Mouse (Mus musculus) midbrain, postnatal 0 days (tissue): ENCODE data around the gene Ints6. TPM values are rescaled to one million over a fixed set of nuclear protein-coding genes. Genes with fewer than 3 reads are reported as not detected.
A peak's percentile ranks its signal among the peaks of the same experiment; 100 is the strongest.

Source experiments
- ATAC-seq: fragments of 200-750 bp; cut with Nextera tagmentation; 2 replicates; pipeline ENCODE4 v1.8.0; 2017; ENCODE audit warnings: moderate number of reproducible peaks, mild to moderate bottlenecking, moderate TSS enrichment, moderate library complexity; ENCODE audit not compliant: low FRiP score
- DNase-seq: peaks from one replicate; pipeline ENCODE4 v3.0.0-alpha.2; 2015; ENCODE audit warnings: low spot score
- H3K27ac ChIP-seq: fragments of 300-500 bp; sonication (generic); 2 replicates; pipeline ENCODE4 v1.5.1; 2014; ENCODE audit warnings: low read depth, mild to moderate bottlenecking, low read length, mixed read lengths
- H3K27me3 ChIP-seq: fragments of 300-500 bp; sonication (generic); 2 replicates; pipeline ENCODE4 v1.6.1; 2014; ENCODE audit warnings: low read length, control low read depth, mixed read lengths; ENCODE audit not compliant: insufficient read depth
- H3K36me3 ChIP-seq: fragments of 300-500 bp; sonication (generic); 2 replicates; pipeline ENCODE4 v1.6.1; 2014; ENCODE audit warnings: low read length, control low read depth, mixed read lengths; ENCODE audit not compliant: insufficient read depth
- H3K4me1 ChIP-seq: fragments of 300-500 bp; sonication (generic); 2 replicates; pipeline ENCODE4 v1.6.1; 2014; ENCODE audit warnings: mild to moderate bottlenecking, control low read depth, antibody characterized with exemption, low read length, mixed read lengths; ENCODE audit not compliant: insufficient read depth
- H3K4me2 ChIP-seq: fragments of 300-500 bp; sonication (generic); 2 replicates; pipeline ENCODE4 v1.6.1; 2014; ENCODE audit warnings: low read depth, mild to moderate bottlenecking, low read length, mixed read lengths; ENCODE audit not compliant: poor library complexity, severe bottlenecking
- H3K4me3 ChIP-seq: fragments of 300-500 bp; sonication (generic); 2 replicates; pipeline ENCODE4 v1.5.1; 2014; ENCODE audit warnings: low read depth, mild to moderate bottlenecking, low read length, moderate library complexity
- H3K9ac ChIP-seq: fragments of 300-500 bp; sonication (generic); replicated peaks from 2 replicates; pipeline ENCODE4 v1.6.1; 2014; ENCODE audit warnings: mild to moderate bottlenecking, low read length, moderate library complexity, mixed read lengths; ENCODE audit not compliant: poor library complexity, severe bottlenecking
- H3K9me3 ChIP-seq: fragments of 300-500 bp; sonication (generic); 2 replicates; pipeline ENCODE4 v1.6.1; 2016; ENCODE audit warnings: low read length, control low read depth
- CTCF ChIP-seq: IDR thresholded peaks from 2 replicates; pipeline ENCODE4 v1.5.1; 2016; ENCODE audit warnings: antibody characterized with exemption, mild to moderate bottlenecking
- WGBS: fragments of 180-500 bp; shearing (Covaris S2); extraction: QIAGEN DNeasy Blood & Tissue Kit; methylation state at CpG from one replicate; pipeline ENCODE4 v1.1.7; 2014; 5-methylcytosine and 5-hydroxymethylcytosine counted together
- polyA plus RNA-seq: library from polyadenylated mRNA; unstranded; fragments of >200 nt; fragmentation: Nextera tagmentation; extraction: Ambion mirVana; gene quantifications from 2 replicates; pipeline ENCODE4 v1.2.1, GENCODE M21; 2015
- total RNA-seq: library from RNA; depleted of rRNA; stranded (reverse); fragments of >200 nt; gene quantifications from 2 replicates; pipeline ENCODE4 v1.2.3, GENCODE M21; 2014

Ints6 gene
- total and polyA plus RNA-seq, 2 experiments from 2014 or later, result 9.5 to 44.9 TPM

- Histone ChIP-seq H3K27ac (no peak overlapping the region), H3K27me3 (no peaks in the 10 kb centered on the region), H3K4me3 (no peak overlapping the region), H3K4me1 (no peaks in the 10 kb centered on the region), H3K9ac (no peak overlapping the region), H3K4me2 (no peak overlapping the region), H3K36me3 (no peaks in the 10 kb centered on the region), H3K9me3 (no peaks in the 10 kb centered on the region)
- 83% methylated on average over 3 of the region's 3 CpGs for WGBS
- DNase-seq (no peak), ATAC-seq (no peak)
- no peak for TF ChIP-seq CTCF
These were observed 14.1 kb upstream of the Ints6 start for GRCm38 (mm10) chr14:62775034-62775433.

- TF ChIP-seq CTCF, result no peak
- 98% methylated on average over 3 of the region's 3 CpGs for WGBS
- no peaks in the 10 kb centered on the region for H3K27me3 ChIP-seq
- no peak overlapping the region for H3K27ac ChIP-seq
- H3K9me3 ChIP-seq, result no peaks in the 10 kb centered on the region
- ATAC-seq (no peak), DNase-seq (no peak)
- H3K9ac ChIP-seq, result no peak overlapping the region
- no peak overlapping the region for H3K4me2 ChIP-seq
- no peaks in the 10 kb centered on the region for H3K36me3 ChIP-seq
- no peak overlapping the region for H3K4me3 ChIP-seq
- H3K4me1 ChIP-seq, result no peaks in the 10 kb centered on the region
These were observed 13.3 kb upstream of the Ints6 start for GRCm38 (mm10) chr14:62774246-62774645.

GRCm38 (mm10) chr14:62773766-62774165 lies 12.8 kb upstream of the Ints6 start:
- 78% methylated on average over 6 of the region's 6 CpGs for WGBS
- Histone ChIP-seq H3K4me2 (no peak overlapping the region), H3K4me3 (no peak overlapping the region), H3K36me3 (no peaks in the 10 kb centered on the region), H3K4me1 (no peaks in the 10 kb centered on the region), H3K27ac (no peak overlapping the region), H3K9me3 (no peaks in the 10 kb centered on the region), H3K9ac (no peak overlapping the region), H3K27me3 (no peaks in the 10 kb centered on the region)
- no peak for ATAC-seq
- DNase-seq, result no peak
- no peak for TF ChIP-seq CTCF

GRCm38 (mm10) chr14:62765398-62765797 lies 4.4 kb upstream of the Ints6 start:
- Histone ChIP-seq H3K27ac (no peak overlapping the region), H3K4me2 (no peak overlapping the region), H3K4me1 (peaks cover 6% of the 10 kb centered on the region; the same call in 1 of the 2 replicates), H3K4me3 (no peak overlapping the region), H3K9me3 (no peaks in the 10 kb centered on the region), H3K27me3 (no peaks in the 10 kb centered on the region), H3K36me3 (no peaks in the 10 kb centered on the region), H3K9ac (no peak overlapping the region)
- DNase-seq (no peak), ATAC-seq (no peak)
- 86% methylated on average over 2 of the region's 2 CpGs for WGBS
- TF ChIP-seq CTCF, result no peak

GRCm38 (mm10) chr14:62764371-62764770 lies 3.4 kb upstream of the Ints6 start:
- Histone ChIP-seq H3K4me2 (no peak overlapping the region), H3K27ac (no peak overlapping the region), H3K36me3 (no peaks in the 10 kb centered on the region), H3K9ac (no peak overlapping the region), H3K27me3 (no peaks in the 10 kb centered on the region), H3K9me3 (no peaks in the 10 kb centered on the region), H3K4me1 (peaks cover 6% of the 10 kb centered on the region; the same call in 1 of the 2 replicates), H3K4me3 (no peak overlapping the region)
- no peak for TF ChIP-seq CTCF
- 74% methylated on average over 5 of the region's 5 CpGs for WGBS
- DNase-seq (peak; percentile 12), ATAC-seq (no peak)

GRCm38 (mm10) chr14:62761943-62762342 lies 974 bp upstream of the Ints6 start:
- peak; percentile 30 for DNase-seq
- Histone ChIP-seq H3K27me3 (no peaks in the 10 kb centered on the region), H3K4me1 (peaks cover 6% of the 10 kb centered on the region), H3K9ac (peak overlapping the region; percentile 57), H3K4me2 (peak overlapping the region; percentile 71), H3K9me3 (no peaks in the 10 kb centered on the region), H3K4me3 (peak overlapping the region; percentile 79), H3K36me3 (no peaks in the 10 kb centered on the region), H3K27ac (peak overlapping the region; percentile 89)
- TF ChIP-seq CTCF, result no peak
- ATAC-seq, result no peak
- 2% methylated on average over 11 of the region's 11 CpGs for WGBS
